ENCODE assay signal across 23 mouse cellular contexts in the genomic region with DNA sequence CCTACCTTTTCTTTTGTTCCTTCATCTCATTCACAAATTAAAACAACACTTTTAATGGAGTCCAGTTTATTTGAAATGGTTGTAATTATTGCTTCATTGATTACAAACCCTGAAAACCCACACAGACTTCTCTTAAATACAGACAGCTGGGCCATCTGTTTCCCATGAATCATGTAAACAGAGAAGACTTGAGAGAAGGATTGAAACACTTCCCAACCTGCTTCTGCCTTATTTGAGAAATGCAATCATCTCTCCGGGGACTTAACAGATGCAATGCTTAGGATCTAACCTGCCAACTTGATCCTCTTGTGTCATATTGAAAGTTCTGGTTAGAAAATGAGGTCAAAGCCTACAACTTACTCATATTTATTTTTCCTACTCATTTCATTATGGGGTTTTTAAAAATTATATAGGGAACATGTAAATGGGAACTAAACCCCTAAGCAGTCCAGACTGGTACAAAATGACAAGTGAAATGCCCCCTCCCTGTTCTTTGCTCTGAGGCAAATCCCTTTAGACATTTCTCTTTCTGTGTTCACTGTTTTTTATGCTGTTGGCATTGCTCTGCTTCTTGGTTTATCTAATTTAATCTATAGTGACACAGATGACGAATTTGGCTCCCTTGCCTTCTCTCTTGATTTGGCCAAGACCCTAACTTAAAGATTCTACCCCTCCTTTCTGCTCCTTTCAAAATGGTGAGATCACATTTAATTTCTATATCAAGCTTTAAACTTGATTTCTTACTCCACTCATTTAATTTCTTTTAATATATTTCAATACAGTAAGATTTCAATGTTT. TPM values are rescaled to one million over a fixed set of nuclear protein-coding genes. Genes with fewer than 3 reads are reported as not detected.
A peak's percentile ranks its signal among the peaks of the same experiment; 100 is the strongest.
DNase-seq lines count a peak whose midpoint lies in the region; ATAC-seq and TF ChIP-seq lines count a peak whose summit lies in the region.
"Had no signal": no experiment of that assay in that cellular context is flagged by ENCODE, and none has a peak within 500 bp of the region (broad histone marks: within the 10 kb centered on the region; RNA-seq: fewer than 3 reads in every experiment).

No protein-coding gene starts in this region.

- H3K27me3 ChIP-seq in forebrain, embryonic 15.5 days: no peaks in the 10 kb centered on the region
- no peaks in the 10 kb centered on the region; the same call in 1 of the 2 replicates for H3K27me3 ChIP-seq in forebrain, embryonic 11.5 days (ENCODE audit: control insufficient read depth, insufficient read depth, low read length)
- H3K27me3 ChIP-seq in midbrain, postnatal 0 days (ENCODE audit: insufficient read depth, low read length): no peaks in the 10 kb centered on the region
- no peaks in the 10 kb centered on the region for H3K27me3 ChIP-seq in midbrain, embryonic 13.5 days
- no peaks in the 10 kb centered on the region for H3K27me3 ChIP-seq in liver, embryonic 11.5 days (replicated peaks; ENCODE audit: control insufficient read depth, insufficient read depth, low read length)
- H3K27me3 ChIP-seq: heart, embryonic 12.5 days; hindbrain, embryonic 12.5 days; liver, embryonic 13.5 days had no signal

- WGBS in forebrain, embryonic 15.5 days: 49% methylated on average over 2 of the region's 2 CpGs
- 69% methylated on average over 2 of the region's 2 CpGs for WGBS in forebrain, embryonic 11.5 days
- 59% methylated on average over 2 of the region's 2 CpGs for WGBS in midbrain, postnatal 0 days
- WGBS in midbrain, embryonic 13.5 days: 67% methylated on average over 2 of the region's 2 CpGs
- 63% methylated on average over 2 of the region's 2 CpGs for WGBS in liver, embryonic 11.5 days

- no peak overlapping the region for H3K4me2 ChIP-seq in forebrain, embryonic 15.5 days (replicated peaks)
- no peak overlapping the region for H3K4me2 ChIP-seq in forebrain, embryonic 11.5 days (ENCODE audit: low read depth, low read length, severe bottlenecking)
- no peak overlapping the region for H3K4me2 ChIP-seq in midbrain, postnatal 0 days (ENCODE audit: low read depth, low read length, poor library complexity, severe bottlenecking)
- no peak overlapping the region for H3K4me2 ChIP-seq in midbrain, embryonic 13.5 days (replicated peaks)
- no peak overlapping the region for H3K4me2 ChIP-seq in liver, embryonic 11.5 days
- H3K4me2 ChIP-seq: embryonic facial prominence, embryonic 13.5 days; heart, embryonic 12.5 days; hindbrain, embryonic 12.5 days; liver, embryonic 13.5 days; lung, embryonic 14.5 days had no signal

- DNase-seq in forebrain, embryonic 11.5 days (ENCODE audit: low spot score): no peak
- peak; percentile 51 for DNase-seq in midbrain, postnatal 0 days (ENCODE audit: low spot score)
- DNase-seq in embryo, embryonic 11 days: peak; percentile 31
- no peak for DNase-seq in lung, postnatal 14 days
- DNase-seq in liver, embryonic 11.5 days (ENCODE audit: low spot score): no peak
- DNase-seq: adrenal gland, adult 2 months; cerebellum, postnatal 25 days; heart, adult 11 months; heart, postnatal 14 days; kidney, adult 8-10 months; kidney, postnatal 25 days; liver, embryonic 13.5 days; lung, embryonic 14.5 days; lung, postnatal 4 days; thymus, adult 2 months had no signal

- no peak for TF ChIP-seq CTCF in midbrain, postnatal 0 days (IDR thresholded peaks at IDR 0.05)

- ATAC-seq in forebrain, embryonic 15.5 days (replicated peaks): peak; percentile 69; the same call in 1 of the 2 replicates
- ATAC-seq in forebrain, embryonic 11.5 days (replicated peaks; ENCODE audit: low FRiP score): no peak
- no peak for ATAC-seq in midbrain, postnatal 0 days (ENCODE audit: low FRiP score)
- ATAC-seq in midbrain, embryonic 13.5 days: no peak
- ATAC-seq in liver, embryonic 11.5 days (replicated peaks; ENCODE audit: low FRiP score): no peak

- H3K36me3 ChIP-seq in forebrain, embryonic 15.5 days: no peaks in the 10 kb centered on the region
- H3K36me3 ChIP-seq in forebrain, embryonic 11.5 days (ENCODE audit: control insufficient read depth, insufficient read depth, low read length): no peaks in the 10 kb centered on the region
- no peaks in the 10 kb centered on the region for H3K36me3 ChIP-seq in midbrain, postnatal 0 days (ENCODE audit: insufficient read depth, low read length)
- H3K36me3 ChIP-seq in midbrain, embryonic 13.5 days: no peaks in the 10 kb centered on the region
- no peaks in the 10 kb centered on the region for H3K36me3 ChIP-seq in liver, embryonic 11.5 days (ENCODE audit: control insufficient read depth, insufficient read depth, low read length)
- H3K36me3 ChIP-seq: embryonic facial prominence, embryonic 13.5 days; heart, embryonic 12.5 days; hindbrain, embryonic 12.5 days; liver, embryonic 13.5 days; midbrain, embryonic 10.5 days had no signal

- H3K9me3 ChIP-seq in forebrain, embryonic 15.5 days: no peaks in the 10 kb centered on the region
- H3K9me3 ChIP-seq in forebrain, embryonic 11.5 days (ENCODE audit: control insufficient read depth, low read length): no peaks in the 10 kb centered on the region
- H3K9me3 ChIP-seq in midbrain, postnatal 0 days (ENCODE audit: low read length): no peaks in the 10 kb centered on the region
- H3K9me3 ChIP-seq in midbrain, embryonic 13.5 days: no peaks in the 10 kb centered on the region
- H3K9me3 ChIP-seq in liver, embryonic 11.5 days (ENCODE audit: control insufficient read depth, low read length): no peaks in the 10 kb centered on the region
- H3K9me3 ChIP-seq: embryonic facial prominence, embryonic 13.5 days; heart, embryonic 12.5 days; hindbrain, embryonic 12.5 days; liver, embryonic 13.5 days; midbrain, embryonic 10.5 days had no signal

- H3K4me1 ChIP-seq in forebrain, embryonic 15.5 days: no peaks in the 10 kb centered on the region
- no peaks in the 10 kb centered on the region for H3K4me1 ChIP-seq in forebrain, embryonic 11.5 days (replicated peaks; ENCODE audit: control insufficient read depth, insufficient read depth, low read length)
- H3K4me1 ChIP-seq in midbrain, postnatal 0 days (ENCODE audit: insufficient read depth, low read length): no peaks in the 10 kb centered on the region
- no peaks in the 10 kb centered on the region for H3K4me1 ChIP-seq in midbrain, embryonic 13.5 days (replicated peaks)
- no peaks in the 10 kb centered on the region for H3K4me1 ChIP-seq in liver, embryonic 11.5 days (replicated peaks; ENCODE audit: control insufficient read depth, insufficient read depth, low read length)
- H3K4me1 ChIP-seq: embryonic facial prominence, embryonic 13.5 days; heart, embryonic 12.5 days; hindbrain, embryonic 12.5 days; liver, embryonic 13.5 days; midbrain, embryonic 10.5 days had no signal

- H3K9ac ChIP-seq in forebrain, embryonic 15.5 days (replicated peaks): no peak overlapping the region
- no peak overlapping the region for H3K9ac ChIP-seq in forebrain, embryonic 11.5 days (ENCODE audit: low read length)
- no peak overlapping the region for H3K9ac ChIP-seq in midbrain, postnatal 0 days (replicated peaks; ENCODE audit: low read length, poor library complexity, severe bottlenecking)
- no peak overlapping the region for H3K9ac ChIP-seq in midbrain, embryonic 13.5 days (replicated peaks)
- H3K9ac ChIP-seq in liver, embryonic 11.5 days (ENCODE audit: low read depth, low read length): no peak overlapping the region
- H3K9ac ChIP-seq: embryonic facial prominence, embryonic 13.5 days; heart, embryonic 12.5 days; hindbrain, embryonic 12.5 days; liver, embryonic 13.5 days; lung, embryonic 14.5 days had no signal

- H3K27ac ChIP-seq in forebrain, embryonic 15.5 days (replicated peaks): peak overlapping the region; percentile 34; the same call in 1 of the 2 replicates
- H3K27ac ChIP-seq in forebrain, embryonic 11.5 days (ENCODE audit: low read depth, low read length): no peak overlapping the region
- no peak overlapping the region for H3K27ac ChIP-seq in midbrain, postnatal 0 days (ENCODE audit: low read depth, low read length)
- no peak overlapping the region for H3K27ac ChIP-seq in midbrain, embryonic 13.5 days
- H3K27ac ChIP-seq in liver, embryonic 11.5 days (ENCODE audit: low read depth, low read length): no peak overlapping the region
- H3K27ac ChIP-seq: embryonic facial prominence, embryonic 13.5 days; hindbrain, embryonic 12.5 days; left cerebral cortex, adult 2 months; liver, embryonic 13.5 days; midbrain, embryonic 10.5 days had no signal

- no peak overlapping the region for H3K4me3 ChIP-seq in forebrain, embryonic 15.5 days
- no peak overlapping the region for H3K4me3 ChIP-seq in forebrain, embryonic 11.5 days (ENCODE audit: low read depth, low read length)
- H3K4me3 ChIP-seq in midbrain, postnatal 0 days (ENCODE audit: low read depth, low read length): no peak overlapping the region
- H3K4me3 ChIP-seq in midbrain, embryonic 13.5 days (replicated peaks): no peak overlapping the region
- no peak overlapping the region for H3K4me3 ChIP-seq in liver, embryonic 11.5 days (ENCODE audit: low read depth, low read length)
- H3K4me3 ChIP-seq: embryonic facial prominence, embryonic 13.5 days; heart, embryonic 12.5 days; hindbrain, embryonic 12.5 days; left cerebral cortex, adult 2 months; liver, embryonic 13.5 days; midbrain, embryonic 10.5 days had no signal

RNA-seq across cellular contexts. Expression of a gene that starts 48.7 kb away (rescaled TPM):
- polyA plus RNA-seq in forebrain, embryonic 15.5 days (2015; fragmentation: Nextera tagmentation; extraction: Ambion mirVana): 0.32 and 0.34 TPM in 2 replicates
- 0.05 TPM in 2 replicates for polyA plus RNA-seq in forebrain, embryonic 11.5 days (2014; fragmentation: Nextera tagmentation; extraction: Ambion mirVana)
- 0.11 and 0.14 TPM in 2 replicates for total RNA-seq in midbrain, postnatal 0 days (2014; rRNA removed)
- polyA plus RNA-seq in midbrain, postnatal 0 days (2015; fragmentation: Nextera tagmentation; extraction: Ambion mirVana): 0.25 and 0.28 TPM in 2 replicates
- polyA plus RNA-seq in midbrain, embryonic 13.5 days (2015; fragmentation: Nextera tagmentation; extraction: Ambion mirVana): 0.04 and 0.14 TPM in 2 replicates
- 0.19 and 0.35 TPM in 2 replicates for polyA plus RNA-seq in liver, embryonic 11.5 days (2014; fragmentation: Nextera tagmentation; extraction: Ambion mirVana)
- polyA plus RNA-seq: C2C12 had no signal

Comparison
In these comparisons a context has a peak if more than half of its experiments do, and no peak if none do; other contexts are left out.
1. DNase-seq: peak in midbrain, postnatal 0 days (single experiment) and embryo, embryonic 11 days (single experiment); none in forebrain, embryonic 11.5 days (single experiment), lung, postnatal 14 days (single experiment) and liver, embryonic 11.5 days (single experiment).